Mouse (Mus musculus): ENCODE measurements at regions not wholly inside any gene's neighbourhood (a gene's known extent, or its start where the extent isn't known, plus 50 kb on each side); places are given as distances from the start of the nearest gene placed in this dataset.

GRCm38 (mm10) chr8:48944177-48944576 is 100.4 kb upstream of the Tenm3 start:
- Histone ChIP-seq H3K36me3 (ENCODE audit: control insufficient read depth, insufficient read depth, low read length, poor library complexity, severe bottlenecking) (no peaks in the 10 kb centered on the region), H3K4me1 (ENCODE audit: control insufficient read depth, insufficient read depth, low read length) (no peaks in the 10 kb centered on the region), H3K9me3 (replicated peaks; ENCODE audit: control insufficient read depth, insufficient read depth, low read length, poor library complexity, severe bottlenecking) (no peaks in the 10 kb centered on the region), H3K27me3 (ENCODE audit: control insufficient read depth, insufficient read depth, low read length, poor library complexity, severe bottlenecking) (no peaks in the 10 kb centered on the region), H3K9ac (ENCODE audit: low read depth, poor library complexity, severe bottlenecking) (no peak overlapping the region), H3K27ac (ENCODE audit: insufficient read depth, low read length) (no peak overlapping the region), H3K4me3 (ENCODE audit: low read depth, low read length) (no peak overlapping the region)
- no peak for TF ChIP-seq POLR2A (IDR thresholded peaks at IDR 0.05; ENCODE audit: insufficient read depth, low read length)
- TF ChIP-seq EP300 (IDR thresholded peaks at IDR 0.05; ENCODE audit: insufficient read depth, low read depth, low read length): no peak
- TF ChIP-seq CTCF (IDR thresholded peaks at IDR 0.05; ENCODE audit: low read depth, low read length): no peak

- H3K36me3 ChIP-seq (ENCODE audit: control insufficient read depth, insufficient read depth, low read length, poor library complexity, severe bottlenecking): no peaks in the 10 kb centered on the region
- H3K4me3 ChIP-seq (ENCODE audit: low read depth, low read length): no peak overlapping the region
- H3K9ac ChIP-seq (ENCODE audit: low read depth, poor library complexity, severe bottlenecking): no peak overlapping the region
- no peak for TF ChIP-seq EP300 (IDR thresholded peaks at IDR 0.05; ENCODE audit: insufficient read depth, low read depth, low read length)
- no peak for TF ChIP-seq POLR2A (IDR thresholded peaks at IDR 0.05; ENCODE audit: insufficient read depth, low read length)
- TF ChIP-seq CTCF (IDR thresholded peaks at IDR 0.05; ENCODE audit: low read depth, low read length): no peak
- no peak overlapping the region for H3K27ac ChIP-seq (ENCODE audit: insufficient read depth, low read length)
- H3K9me3 ChIP-seq (replicated peaks; ENCODE audit: control insufficient read depth, insufficient read depth, low read length, poor library complexity, severe bottlenecking): no peaks in the 10 kb centered on the region
- H3K4me1 ChIP-seq (ENCODE audit: control insufficient read depth, insufficient read depth, low read length): no peaks in the 10 kb centered on the region
- no peaks in the 10 kb centered on the region for H3K27me3 ChIP-seq (ENCODE audit: control insufficient read depth, insufficient read depth, low read length, poor library complexity, severe bottlenecking)
These were observed 93.4 kb upstream of the Tenm3 start for GRCm38 (mm10) chr8:48937144-48937543.

GRCm38 (mm10) chr8:48927135-48927534 is 83.4 kb upstream of the Tenm3 start:
- H3K9ac ChIP-seq (ENCODE audit: low read depth, poor library complexity, severe bottlenecking): no peak overlapping the region
- H3K27ac ChIP-seq (ENCODE audit: insufficient read depth, low read length): no peak overlapping the region
- H3K36me3 ChIP-seq (ENCODE audit: control insufficient read depth, insufficient read depth, low read length, poor library complexity, severe bottlenecking): no peaks in the 10 kb centered on the region
- no peak overlapping the region for H3K4me3 ChIP-seq (ENCODE audit: low read depth, low read length)
- no peaks in the 10 kb centered on the region for H3K27me3 ChIP-seq (ENCODE audit: control insufficient read depth, insufficient read depth, low read length, poor library complexity, severe bottlenecking)
- no peaks in the 10 kb centered on the region; the same call in 1 of the 2 replicates for H3K9me3 ChIP-seq (replicated peaks; ENCODE audit: control insufficient read depth, insufficient read depth, low read length, poor library complexity, severe bottlenecking)
- TF ChIP-seq POLR2A (IDR thresholded peaks at IDR 0.05; ENCODE audit: insufficient read depth, low read length): no peak
- TF ChIP-seq CTCF (IDR thresholded peaks at IDR 0.05; ENCODE audit: low read depth, low read length): no peak
- H3K4me1 ChIP-seq (ENCODE audit: control insufficient read depth, insufficient read depth, low read length): no peaks in the 10 kb centered on the region

- H3K4me1 ChIP-seq (ENCODE audit: control insufficient read depth, insufficient read depth, low read length): no peaks in the 10 kb centered on the region
- no peak overlapping the region for H3K4me3 ChIP-seq (ENCODE audit: low read depth, low read length)
- TF ChIP-seq CTCF (IDR thresholded peaks at IDR 0.05; ENCODE audit: low read depth, low read length): peak; percentile 28
- no peak for TF ChIP-seq POLR2A (IDR thresholded peaks at IDR 0.05; ENCODE audit: insufficient read depth, low read length)
- H3K36me3 ChIP-seq (ENCODE audit: control insufficient read depth, insufficient read depth, low read length, poor library complexity, severe bottlenecking): no peaks in the 10 kb centered on the region
- no peak overlapping the region for H3K27ac ChIP-seq (ENCODE audit: insufficient read depth, low read length)
- H3K9me3 ChIP-seq (replicated peaks; ENCODE audit: control insufficient read depth, insufficient read depth, low read length, poor library complexity, severe bottlenecking): no peaks in the 10 kb centered on the region
- H3K27me3 ChIP-seq (ENCODE audit: control insufficient read depth, insufficient read depth, low read length, poor library complexity, severe bottlenecking): no peaks in the 10 kb centered on the region
- no peak overlapping the region for H3K9ac ChIP-seq (ENCODE audit: low read depth, poor library complexity, severe bottlenecking)
These were observed 71.5 kb upstream of the Tenm3 start for GRCm38 (mm10) chr8:48915275-48915674.

- Histone ChIP-seq H3K36me3 (ENCODE audit: control insufficient read depth, insufficient read depth, low read length, poor library complexity, severe bottlenecking) (no peaks in the 10 kb centered on the region), H3K4me1 (ENCODE audit: control insufficient read depth, insufficient read depth, low read length) (no peaks in the 10 kb centered on the region), H3K27me3 (ENCODE audit: control insufficient read depth, insufficient read depth, low read length, poor library complexity, severe bottlenecking) (no peaks in the 10 kb centered on the region), H3K4me3 (ENCODE audit: low read depth, low read length) (no peak overlapping the region), H3K9ac (ENCODE audit: low read depth, poor library complexity, severe bottlenecking) (no peak overlapping the region), H3K9me3 (replicated peaks; ENCODE audit: control insufficient read depth, insufficient read depth, low read length, poor library complexity, severe bottlenecking) (no peaks in the 10 kb centered on the region), H3K27ac (ENCODE audit: insufficient read depth, low read length) (no peak overlapping the region)
- TF ChIP-seq EP300 (IDR thresholded peaks at IDR 0.05; ENCODE audit: insufficient read depth, low read depth, low read length) (no peak), POLR2A (IDR thresholded peaks at IDR 0.05; ENCODE audit: insufficient read depth, low read length) (no peak), CTCF (IDR thresholded peaks at IDR 0.05; ENCODE audit: low read depth, low read length) (no peak)
These were observed 69.1 kb upstream of the Tenm3 start for GRCm38 (mm10) chr8:48912842-48913241.

GRCm38 (mm10) chr8:48901668-48902406 is 58.1 kb upstream of the Tenm3 start:
- Histone ChIP-seq H3K27me3 (ENCODE audit: control insufficient read depth, insufficient read depth, low read length, poor library complexity, severe bottlenecking) (no peaks in the 10 kb centered on the region), H3K9me3 (replicated peaks; ENCODE audit: control insufficient read depth, insufficient read depth, low read length, poor library complexity, severe bottlenecking) (no peaks in the 10 kb centered on the region), H3K4me3 (ENCODE audit: low read depth, low read length) (no peak overlapping the region), H3K4me1 (ENCODE audit: control insufficient read depth, insufficient read depth, low read length) (no peaks in the 10 kb centered on the region), H3K27ac (ENCODE audit: insufficient read depth, low read length) (no peak overlapping the region), H3K36me3 (ENCODE audit: control insufficient read depth, insufficient read depth, low read length, poor library complexity, severe bottlenecking) (no peaks in the 10 kb centered on the region), H3K9ac (ENCODE audit: low read depth, poor library complexity, severe bottlenecking) (no peak overlapping the region)
- TF ChIP-seq POLR2A (IDR thresholded peaks at IDR 0.05; ENCODE audit: insufficient read depth, low read length) (no peak), CTCF (IDR thresholded peaks at IDR 0.05; ENCODE audit: low read depth, low read length) (no peak), EP300 (IDR thresholded peaks at IDR 0.05; ENCODE audit: insufficient read depth, low read depth, low read length) (no peak)
